Mouse (Mus musculus): ENCODE results near the gene Wbp2nl.
"Not testable (repeated sequence)": the region's sequence is repeated elsewhere in the genome, so short reads cannot be mapped to it uniquely, and the experiment has no call there.

The Wbp2nl gene

DNA sequence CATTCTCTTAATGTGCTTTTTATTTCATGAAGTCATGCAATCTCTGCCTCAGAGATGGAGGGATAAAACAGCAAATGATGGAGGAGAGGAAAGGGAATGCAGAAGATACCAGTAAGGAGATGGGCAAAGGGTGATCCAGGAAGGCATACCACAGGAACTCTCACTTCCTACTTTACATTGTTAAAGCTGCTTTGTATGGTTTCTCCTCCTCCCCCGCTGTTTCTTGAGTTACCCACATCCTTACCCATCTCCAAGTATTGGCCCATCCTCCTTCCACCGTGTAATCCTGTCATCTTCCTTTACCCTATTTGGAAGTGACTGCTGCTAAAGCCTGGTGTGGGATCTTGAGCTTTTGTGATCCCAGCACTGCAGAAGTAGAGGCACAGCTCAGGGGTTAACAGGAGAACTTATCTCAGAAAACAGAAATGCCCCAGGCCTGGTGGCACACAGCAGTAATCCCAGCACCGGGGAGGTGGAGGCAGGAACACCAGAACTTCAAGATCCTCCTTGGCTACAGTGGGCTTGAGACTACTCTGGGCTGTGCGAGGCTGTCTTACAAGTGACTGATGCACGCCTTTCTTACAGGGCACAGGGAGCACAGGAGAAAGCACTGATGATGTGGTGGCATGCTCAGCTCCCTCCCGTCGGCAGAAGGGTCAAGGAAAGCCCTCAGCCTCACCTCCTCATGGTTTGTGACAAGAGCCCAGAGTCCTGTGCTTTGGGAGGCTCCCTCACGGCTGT is 49.7 kb downstream of the Wbp2nl start:
- no peak for DNase-seq (ENCODE audit: low spot score)

DNA sequence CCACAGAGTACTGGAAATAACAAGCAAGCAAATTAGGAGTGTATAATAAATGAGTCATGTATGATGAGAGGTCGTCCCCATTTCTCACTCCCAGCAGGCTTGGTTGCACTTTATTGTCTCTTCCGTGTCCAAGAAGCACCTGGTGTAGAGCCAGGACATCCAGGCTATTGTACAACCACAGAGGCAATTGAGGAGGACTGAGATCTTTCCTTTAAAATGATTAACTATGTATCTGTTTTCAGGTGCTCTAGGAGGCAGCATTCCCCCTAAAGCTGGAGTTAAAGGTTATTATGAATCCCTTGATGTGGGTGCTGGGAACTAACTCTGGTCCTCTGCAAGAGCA is 50.2 kb downstream of the Wbp2nl start:
- DNase-seq (ENCODE audit: low spot score): no peak

DNA sequence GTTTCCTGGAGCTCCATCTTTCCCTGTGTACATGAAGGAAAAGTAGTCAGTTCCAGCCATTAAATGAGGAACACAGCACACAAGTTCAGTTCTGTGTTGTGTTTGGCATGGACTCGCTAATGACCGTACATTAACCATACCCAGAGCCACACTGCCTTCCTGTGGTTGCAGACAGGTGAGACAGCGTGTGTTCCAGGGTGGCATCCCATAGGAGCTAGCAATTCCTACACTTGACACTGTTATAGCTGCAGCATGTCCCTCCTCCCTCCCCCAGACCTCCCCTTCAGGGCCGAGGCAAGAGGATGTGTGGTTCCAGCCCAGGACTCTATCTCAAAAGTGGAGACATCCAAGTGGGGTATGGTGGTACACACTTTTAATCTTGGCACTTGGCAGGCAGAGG is 51.6 kb downstream of the Wbp2nl start:
- no peak for DNase-seq (ENCODE audit: low spot score)

DNA sequence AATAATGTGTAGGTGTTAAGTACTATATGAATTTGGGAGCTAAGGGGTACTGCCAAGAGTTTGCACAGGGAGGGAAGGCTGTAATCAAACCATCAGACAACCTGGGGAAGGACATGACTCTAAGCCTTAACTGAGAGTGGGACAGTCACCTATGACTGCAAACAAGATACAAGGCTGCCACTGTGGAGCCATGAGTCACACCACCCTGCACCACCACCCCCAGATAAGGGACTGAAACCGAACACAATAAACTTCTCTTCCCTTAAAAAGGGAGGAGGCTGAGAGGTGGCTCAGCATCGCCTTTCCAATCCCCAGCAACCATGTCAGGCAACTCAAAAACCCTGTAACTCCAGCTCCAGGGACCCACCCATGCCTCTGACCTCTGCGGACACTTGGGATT is 52.7 kb downstream of the Wbp2nl start:
- no peak for DNase-seq (ENCODE audit: low spot score)

DNA sequence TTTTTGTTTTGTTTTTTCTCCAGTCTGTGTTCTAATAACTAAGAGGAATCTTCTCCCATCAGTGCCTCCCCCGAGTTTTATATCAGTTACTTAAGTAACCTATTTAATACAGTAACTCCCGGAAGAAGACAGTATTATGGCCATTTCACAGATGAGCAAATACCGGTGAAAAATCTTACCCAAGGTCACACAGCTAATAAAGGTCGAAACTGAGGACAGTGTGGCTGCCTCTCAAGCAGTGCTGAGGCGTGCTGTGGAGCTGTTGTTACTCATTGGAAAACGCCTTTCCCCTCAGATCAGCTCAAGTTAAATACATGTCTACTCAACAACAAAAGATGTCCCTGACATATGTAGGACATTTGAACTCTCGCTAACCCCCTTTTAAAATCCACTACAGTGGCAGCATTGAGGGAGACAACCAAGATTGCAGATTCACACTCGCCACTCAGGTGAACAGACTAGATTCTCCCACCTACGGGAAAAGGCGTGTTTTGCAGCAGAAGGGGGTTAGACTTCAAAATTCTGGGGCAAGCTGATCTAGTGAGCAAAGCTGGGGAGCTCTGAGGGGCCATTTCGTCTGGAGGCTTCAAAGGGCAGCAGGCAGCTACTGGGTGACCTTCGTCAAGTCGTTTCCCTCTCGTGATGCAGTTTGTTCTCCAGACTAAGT is 54.5 kb downstream of the Wbp2nl start:
- DNase-seq (ENCODE audit: low spot score): no peak

DNA sequence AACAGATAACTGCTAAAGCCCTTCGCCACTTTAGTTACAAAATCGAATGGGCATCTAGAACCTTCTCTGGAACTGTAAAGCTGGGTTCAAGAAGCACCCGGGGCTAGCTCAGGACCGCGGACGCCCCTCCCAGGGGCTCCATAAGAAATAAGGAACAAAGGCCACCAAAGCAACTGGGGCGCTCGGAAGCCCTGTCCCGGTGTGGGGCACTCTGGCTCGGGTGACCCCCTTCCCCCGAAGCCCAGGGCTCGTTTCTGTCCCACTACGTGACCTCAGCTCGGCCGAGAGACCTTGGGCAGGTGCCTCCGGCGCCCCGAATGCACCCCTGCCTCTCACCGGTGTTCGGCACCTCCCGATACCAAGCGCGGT is 55.0 kb downstream of the Wbp2nl start:
- DNase-seq (ENCODE audit: low spot score): no peak

DNA sequence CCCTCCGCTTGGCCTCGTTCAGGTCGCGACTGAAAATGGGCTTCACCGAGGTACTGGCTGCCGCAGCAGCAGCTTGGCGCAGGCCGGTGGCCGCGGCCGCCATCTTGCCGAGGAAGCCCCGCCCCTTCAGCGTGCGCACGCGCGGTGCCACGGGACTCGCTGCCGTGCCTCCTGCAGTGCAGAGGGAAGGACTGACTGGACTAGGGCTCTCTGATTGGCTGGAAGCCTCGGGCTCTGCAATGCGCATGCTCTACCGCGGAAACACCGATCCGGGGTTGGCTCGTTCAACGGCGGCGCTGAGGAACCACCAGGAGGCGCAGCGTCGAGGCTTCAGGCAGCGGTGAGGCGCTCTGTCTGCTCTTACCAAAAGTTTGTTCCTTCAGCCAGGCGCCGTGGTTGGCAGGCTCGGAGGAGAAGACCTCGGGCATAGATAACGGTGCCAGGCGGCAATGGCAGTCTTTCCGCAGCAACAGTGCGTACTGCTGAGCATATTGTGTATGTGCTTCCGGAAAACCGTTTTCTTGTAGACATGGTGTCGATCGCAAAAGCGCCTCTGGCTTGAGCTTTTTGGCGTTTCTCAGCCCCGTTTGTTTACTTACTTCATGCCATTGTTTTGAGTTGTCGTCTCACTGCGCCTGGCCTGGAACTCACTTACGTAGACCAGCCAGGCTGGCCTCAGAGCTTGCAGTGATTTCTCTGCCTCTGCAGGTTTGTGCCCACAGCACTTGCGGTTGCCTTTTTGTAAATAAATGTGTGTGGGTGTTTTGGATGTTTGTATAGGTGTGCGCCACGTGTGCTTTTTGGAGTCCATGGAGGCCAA is 55.6 kb downstream of the Wbp2nl start, which contains the start of gene Ndufa6:
Gene Ndufa6 (minus strand): TSS at position 197 of the 820 bp plus-strand sequence.
- DNase-seq (ENCODE audit: low spot score): peak; percentile 98

DNA sequence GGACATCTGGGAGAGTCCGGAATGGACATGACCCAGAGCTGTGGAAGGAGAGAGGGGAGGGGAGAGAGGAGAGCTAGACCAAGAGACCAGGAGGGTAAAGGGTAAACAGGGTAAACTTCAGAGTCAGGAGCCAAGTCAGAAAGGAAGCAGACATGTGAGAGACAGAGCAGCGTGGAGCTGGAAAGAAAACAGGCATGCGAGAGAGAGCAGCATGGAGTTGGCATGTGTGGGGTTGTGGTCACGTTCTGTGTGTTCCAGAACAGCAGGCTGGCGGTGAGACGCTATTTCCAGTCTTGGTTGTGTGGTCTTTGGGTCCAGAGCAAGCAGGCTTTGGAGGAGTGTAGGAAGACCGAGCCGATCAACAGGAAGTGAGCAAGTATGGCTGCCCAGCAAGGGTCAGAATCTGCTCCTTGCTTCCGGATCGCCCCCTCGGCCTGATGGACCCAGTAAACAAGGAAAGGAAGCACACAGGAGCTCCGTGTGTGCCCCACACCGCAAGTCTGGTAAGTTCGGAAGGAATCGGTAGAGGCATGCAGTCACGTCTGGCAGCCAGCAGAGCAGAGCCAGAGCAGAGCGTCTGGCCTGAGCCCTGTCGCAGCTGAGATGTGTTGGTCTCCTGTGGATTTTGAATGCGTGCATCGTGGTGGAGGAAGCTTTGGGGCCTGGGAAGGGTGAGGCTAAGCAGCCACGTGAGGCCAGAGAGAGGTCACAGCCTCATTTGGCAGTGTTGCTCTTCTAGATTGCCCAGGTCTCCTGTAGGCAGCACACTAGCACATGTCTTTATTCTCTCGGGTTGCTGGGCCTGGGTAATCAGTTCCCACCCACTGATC is 59.9 kb downstream of the Wbp2nl start:
- no peak for DNase-seq (ENCODE audit: low spot score)

DNA sequence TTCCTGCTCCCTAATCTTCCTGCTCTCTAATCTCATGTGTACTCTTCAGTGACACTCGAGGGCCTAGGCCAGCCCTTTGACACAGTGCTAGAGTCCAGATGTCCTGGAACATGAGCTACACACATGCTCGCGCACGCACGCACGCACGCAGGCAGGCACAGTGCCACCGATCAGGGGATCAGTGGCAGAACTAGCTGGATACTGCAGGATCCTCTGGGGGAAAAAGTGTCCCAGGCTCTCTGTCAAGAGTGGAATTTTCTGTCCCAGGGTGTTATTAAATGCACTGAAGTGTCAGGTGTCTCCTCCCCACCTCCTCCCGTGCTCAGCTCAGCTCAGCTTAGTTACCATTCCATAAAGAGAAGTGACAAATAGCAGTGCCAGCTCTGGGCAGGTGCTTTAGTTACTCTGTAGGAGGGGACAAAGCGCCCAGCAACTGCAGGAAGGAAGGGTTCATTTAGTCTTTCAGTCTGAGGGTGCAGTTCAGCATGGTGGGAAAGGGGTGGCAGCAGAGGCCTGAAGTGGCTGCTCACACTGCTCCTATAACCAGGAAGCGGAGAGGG is 62.8 kb downstream of the Wbp2nl start:
- no peak for DNase-seq (ENCODE audit: low spot score)

DNA sequence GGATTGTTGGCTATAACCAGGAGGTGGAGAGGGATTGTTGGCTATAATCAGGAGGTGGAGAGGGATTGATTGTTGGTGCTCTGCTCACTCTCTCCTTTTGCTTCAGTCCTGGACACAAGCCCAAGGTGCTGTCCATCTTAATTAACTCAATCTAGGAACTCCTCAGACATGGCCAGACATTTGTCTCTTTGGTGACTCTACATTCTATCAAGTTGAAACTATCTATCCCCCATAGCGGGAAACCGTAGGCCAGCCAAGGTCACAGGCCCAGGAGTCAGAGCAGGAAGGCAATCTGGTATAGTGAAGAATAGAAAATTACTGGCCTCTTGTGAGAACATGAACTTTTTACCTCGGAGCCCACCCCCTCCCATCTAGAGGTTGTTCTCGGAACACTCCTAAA is 63.5 kb downstream of the Wbp2nl start:
- DNase-seq (ENCODE audit: low spot score): no peak

DNA sequence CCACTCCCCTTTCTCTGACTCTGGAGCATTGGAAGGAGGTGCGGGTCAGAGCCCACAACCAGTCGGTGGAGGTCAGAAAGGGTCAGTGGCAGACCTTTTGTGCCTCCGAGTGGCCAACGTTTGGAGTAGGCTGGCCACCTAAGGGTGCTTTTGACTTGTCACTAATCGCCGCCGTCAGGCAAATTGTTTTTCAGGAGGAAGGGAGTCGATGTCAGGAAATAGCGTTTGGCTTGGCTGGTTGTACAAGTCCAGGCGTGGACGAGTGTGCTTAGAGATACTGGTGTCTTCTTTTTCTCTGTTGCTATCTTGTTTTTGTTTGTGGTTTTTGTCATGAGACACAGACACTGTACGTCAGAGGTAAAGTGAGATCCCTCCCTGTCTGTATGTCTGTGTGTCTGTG is 65.0 kb downstream of the Wbp2nl start:
- not testable (repeated sequence) for DNase-seq (ENCODE audit: low spot score)
